Mouse (Mus musculus) embryo, embryonic 9.5 days (tissue): ENCODE data around the gene Zfp958.
"Not testable (repeated sequence)": the region's sequence is repeated elsewhere in the genome, so short reads cannot be mapped to it uniquely, and the experiment has no call there.

Experiments
- DNase-seq: peaks from one replicate; pipeline ENCODE4 v3.0.0-alpha.2; 2017; ENCODE audit errors: extremely low spot score

Gene Zfp958

DNA sequence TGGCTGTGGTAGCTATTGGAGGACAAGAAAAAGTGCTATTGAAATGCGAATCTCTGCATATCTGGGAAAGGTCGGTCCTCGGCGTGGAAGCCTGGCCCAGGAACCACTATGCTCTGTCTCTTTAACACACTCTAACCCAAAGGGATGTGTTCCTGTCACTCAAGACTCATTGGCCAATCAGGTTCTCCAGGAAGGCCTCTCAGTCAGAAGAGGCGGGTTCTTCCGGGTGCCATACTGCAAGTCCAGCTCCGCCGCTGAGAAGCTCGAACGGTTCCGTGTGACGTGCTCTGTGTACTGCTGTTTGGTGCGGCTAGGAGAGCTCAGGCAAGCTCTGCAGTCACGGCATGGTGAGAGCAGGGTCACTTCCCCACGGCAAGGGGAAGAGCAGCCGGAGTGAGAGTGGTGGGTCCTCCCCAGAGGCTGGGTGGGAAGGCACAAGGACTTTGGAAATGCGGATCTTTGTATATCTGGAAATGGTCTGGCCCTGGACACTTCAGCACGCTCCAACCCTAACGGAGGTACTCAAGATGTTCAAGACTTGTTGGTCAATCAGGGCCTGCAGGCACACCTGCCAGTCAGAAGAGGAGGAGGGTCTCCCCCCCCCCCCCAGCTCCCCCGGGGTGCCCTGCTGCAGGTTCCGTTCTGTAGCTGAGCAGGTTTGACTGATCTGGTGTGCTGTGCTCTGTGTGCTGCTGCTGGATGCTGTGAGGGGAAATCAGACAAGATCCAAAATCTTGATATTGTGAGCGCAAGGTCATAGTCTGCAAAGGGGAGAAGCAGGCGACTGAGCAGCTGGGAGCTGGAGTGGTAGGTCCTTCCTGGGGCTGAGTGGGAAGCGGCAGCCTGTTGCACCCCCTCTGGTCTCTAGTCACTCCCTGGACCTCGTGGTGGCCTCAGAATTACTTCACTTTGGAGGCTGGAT, at the start of gene Zfp958:
Zfp958 (plus strand) TSS at position 236 of the 922 bp plus-strand sequence.
- peak; percentile 91 for DNase-seq

DNA sequence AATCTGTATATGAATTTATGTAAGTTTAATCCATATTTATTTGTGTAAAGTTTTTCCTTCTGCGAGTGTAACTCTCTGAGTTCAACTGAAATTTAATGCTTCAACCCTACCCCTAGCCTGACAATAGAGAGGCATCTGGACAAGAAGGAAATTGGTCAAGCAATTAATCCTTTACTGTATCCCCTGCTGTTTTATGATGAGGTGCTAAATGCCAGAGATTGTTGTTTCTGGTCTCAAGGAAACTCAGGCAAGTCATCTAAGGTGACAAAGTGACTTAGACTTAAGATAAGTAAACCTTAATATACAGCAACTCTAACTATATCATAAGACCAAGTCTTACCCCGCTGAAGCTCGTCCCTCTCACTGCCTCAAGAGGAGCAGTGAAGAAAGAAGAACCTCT, 31.0 kb upstream of the Zfp958 start:
- no peak for DNase-seq

- no peak for DNase-seq
Observed at GRCm38 (mm10) chr8:4582754-4583178, 30.2 kb upstream of the Zfp958 start.

GRCm38 (mm10) chr8:4584660-4585059, 28.3 kb upstream of the Zfp958 start:
- DNase-seq, result no peak

DNA sequence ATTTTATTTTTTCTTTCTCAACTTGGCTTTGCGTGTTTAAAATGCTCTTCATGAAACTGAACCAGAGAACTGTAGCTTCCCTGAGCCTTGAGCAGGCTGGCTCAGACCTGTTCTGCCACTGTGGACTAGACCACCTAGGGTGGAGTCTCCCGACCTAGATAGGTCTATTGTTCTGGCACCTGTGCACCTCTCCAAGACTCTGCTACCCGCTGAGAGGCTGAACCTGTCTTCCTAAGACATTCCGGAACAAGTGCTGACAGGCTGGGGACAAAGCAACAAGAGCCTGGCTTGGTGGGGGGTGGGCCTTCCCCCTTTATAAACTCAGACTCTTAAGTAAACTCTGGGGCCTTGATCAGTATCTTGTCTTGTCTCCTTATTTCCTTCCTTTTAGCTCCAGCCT, 26.6 kb upstream of the Zfp958 start:
- no peak for DNase-seq

GRCm38 (mm10) chr8:4588165-4589000, 24.6 kb upstream of the Zfp958 start:
- peak; percentile 71 for DNase-seq

DNA sequence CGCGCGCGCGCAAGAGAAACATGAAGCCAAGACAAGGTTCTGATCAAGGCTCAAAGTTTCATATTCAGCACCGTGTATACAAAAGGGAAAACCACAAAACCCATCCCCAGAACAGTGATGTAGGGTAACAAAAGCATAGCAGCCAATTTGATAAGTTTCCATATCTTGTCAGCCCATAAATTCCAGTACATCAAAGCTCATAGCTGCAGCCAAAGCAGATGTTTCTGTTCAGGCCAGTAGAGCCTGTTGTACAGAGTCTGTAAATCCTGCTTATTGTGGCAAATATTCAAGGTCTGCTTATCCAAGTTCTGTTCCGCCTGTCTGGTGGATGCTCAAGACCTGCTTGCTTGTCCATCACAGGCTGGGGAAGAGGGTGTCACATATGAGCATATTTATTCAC, 4.1 kb upstream of the Zfp958 start:
- no peak for DNase-seq

DNA sequence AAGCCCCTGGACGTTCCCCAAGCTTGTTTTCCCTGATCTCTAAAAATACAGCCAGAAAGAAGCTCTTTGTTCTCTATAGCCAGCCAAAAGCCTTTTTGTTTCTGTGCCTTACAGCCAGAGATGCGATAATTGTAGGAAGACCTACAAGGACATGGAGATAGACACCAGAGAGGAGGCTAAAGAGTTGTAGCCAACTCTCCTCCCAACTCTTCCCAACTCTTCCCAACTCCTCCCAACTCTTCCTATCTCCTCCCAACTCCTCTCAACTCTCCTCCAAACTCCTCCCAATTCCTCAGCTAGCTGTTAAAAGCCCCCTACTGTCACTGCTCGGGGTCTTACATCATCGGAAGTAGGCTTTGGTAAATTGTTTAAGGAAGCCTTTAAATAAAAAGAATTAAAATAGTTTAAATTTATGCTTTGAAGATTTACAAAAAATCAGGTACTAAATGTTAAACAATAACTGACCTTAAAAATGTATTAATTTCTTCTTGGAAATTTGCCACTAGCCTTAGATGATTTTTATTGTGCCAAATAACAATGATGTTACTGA, 1.3 kb upstream of the Zfp958 start:
- not testable (repeated sequence) for DNase-seq

DNA sequence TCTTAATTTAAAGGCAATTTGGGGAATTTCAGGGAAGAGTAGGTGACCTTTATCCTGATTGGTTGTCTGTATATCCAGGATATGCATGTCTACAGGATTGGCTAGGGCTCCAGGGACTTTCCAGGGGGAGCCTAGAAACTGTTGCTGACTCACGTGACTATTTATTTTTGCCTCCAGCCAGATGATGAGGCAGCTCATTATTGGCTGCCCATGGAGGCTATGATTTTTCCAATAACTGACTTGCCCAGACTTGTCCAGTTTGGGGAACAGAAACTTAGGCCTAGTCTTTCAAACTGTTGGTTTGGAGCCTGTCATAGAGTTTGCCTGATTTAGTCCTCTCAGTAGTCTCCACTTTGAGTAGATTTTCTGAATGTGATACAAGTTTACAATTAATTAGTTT, 14.4 kb downstream of the Zfp958 start:
- no peak for DNase-seq

DNA sequence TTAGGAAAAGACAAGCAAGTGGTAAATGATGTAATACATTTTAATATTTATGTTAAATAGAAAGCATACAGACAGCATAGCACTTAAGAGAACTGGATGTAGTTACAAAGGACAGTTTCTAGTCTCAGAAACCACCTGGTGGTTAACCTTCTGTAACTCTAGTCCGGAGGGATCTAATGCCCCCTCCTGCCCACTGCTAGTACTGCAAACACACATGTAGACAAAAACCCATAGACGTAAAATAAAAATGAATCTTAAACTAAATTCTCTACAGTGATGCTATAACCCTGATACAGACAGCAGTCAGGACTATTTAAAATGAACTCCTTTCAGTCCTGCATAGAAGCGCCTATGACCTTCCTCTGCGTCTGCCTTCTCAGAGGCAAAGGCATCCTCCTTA, 24.1 kb downstream of the Zfp958 start:
- DNase-seq, result no peak

DNA sequence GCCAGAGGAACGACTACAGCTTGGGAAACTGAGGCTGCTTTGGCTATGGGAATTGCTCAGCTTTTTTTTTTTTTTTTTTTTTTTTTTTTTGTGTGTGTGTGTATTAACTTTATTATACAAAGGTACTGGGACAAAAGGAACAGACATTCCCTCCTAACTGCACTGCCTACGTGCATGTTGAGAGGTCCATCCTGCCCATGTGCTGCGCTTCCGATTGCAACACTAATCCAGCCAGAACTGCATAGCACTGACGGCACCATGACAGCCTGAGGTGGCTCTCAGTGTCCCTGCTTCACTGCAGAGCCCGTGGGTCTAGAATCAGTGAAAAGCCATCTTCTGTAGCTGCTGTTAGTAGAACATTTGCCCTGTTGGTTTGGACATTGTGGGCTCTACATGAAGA, 30.0 kb downstream of the Zfp958 start:
- DNase-seq, result not testable (repeated sequence)

DNA sequence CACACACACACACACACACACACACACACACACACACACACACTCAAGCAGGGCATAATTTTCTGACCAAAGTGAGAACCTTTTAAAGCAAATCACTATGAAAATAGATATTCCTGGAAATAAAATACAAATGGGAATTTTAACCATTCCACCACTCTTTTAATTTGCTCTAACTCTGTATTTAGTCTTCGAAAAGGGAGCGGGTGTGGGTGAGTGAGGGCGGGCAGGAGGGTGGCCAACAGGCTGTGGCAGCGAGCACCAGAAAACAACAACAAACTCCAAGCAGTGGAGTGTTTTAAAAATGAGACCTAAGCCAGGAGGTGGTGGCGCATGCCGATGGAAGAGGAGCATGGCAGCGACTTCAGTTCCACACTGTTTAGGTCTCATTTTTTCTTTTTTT, 43.6 kb downstream of the Zfp958 start:
- DNase-seq, result peak; percentile 33

GRCm38 (mm10) chr8:4675191-4676003, 62.4 kb downstream of the Zfp958 start:
- no peak for DNase-seq

DNA sequence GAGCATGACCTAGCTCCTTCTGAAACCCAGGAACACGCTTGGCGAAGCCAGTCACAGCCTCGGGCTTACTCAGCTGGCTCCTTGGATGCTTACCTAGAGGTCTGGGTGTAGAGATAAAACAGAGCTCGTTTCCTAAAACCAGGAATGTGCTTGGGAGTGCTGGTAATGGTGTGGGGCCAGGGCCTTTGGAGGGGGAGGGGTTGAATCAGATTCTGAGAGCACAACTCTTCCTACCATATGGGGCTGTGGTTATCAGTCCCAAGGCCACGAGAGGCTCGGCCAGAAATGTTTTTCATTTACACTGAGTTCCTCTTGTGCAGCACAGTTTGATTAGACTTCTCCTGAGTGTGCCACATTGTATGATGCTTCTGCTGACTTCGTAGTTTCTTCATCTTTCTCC, 63.6 kb downstream of the Zfp958 start:
- peak; percentile 2 for DNase-seq

DNA sequence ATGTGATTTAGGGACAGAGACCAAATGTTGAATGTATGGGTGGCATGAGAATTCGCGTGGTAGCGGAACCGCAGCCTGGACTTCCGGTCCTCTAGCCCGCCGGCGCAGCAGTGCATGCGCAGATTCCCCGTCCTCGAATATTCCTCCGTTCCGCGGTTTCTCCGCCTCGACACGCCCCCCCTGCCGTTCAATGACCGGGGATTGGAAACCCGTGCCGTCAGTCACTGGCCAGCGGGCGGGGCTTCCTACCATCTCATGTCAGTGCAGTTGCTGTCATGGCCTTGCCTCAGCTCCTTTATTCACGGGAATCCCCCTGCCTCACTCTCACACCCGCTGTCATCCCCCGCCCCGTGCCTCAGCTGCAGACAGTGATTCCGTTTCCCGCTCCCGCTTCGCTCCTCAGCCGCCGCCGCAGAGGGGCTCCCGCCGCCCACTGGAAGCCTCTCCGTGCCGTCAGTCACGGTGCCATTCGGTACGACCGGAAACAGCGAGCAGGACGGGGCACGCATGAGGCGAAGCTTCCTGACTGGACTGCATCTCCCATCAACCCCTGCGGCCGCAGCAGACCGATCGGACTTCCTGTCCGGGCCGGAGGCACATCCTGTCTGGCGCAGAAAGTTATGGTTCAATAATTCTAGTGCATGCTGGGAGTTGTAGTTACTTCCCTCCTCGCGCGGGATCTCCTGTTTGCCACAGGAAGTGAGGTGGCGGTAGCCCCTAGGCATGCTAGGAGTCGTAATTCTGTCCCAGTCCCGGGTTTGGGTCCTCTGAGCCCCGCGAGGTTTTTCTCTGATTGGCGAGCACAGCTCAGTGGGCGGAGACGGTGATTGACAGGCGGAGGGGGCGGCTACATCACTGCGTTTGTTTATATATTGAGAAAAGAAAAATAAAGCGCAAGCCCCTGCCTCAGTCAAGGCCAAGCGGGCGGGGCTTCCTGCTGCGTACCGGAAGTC, 64.6 kb downstream of the Zfp958 start:
- DNase-seq, result peak; percentile 97

DNA sequence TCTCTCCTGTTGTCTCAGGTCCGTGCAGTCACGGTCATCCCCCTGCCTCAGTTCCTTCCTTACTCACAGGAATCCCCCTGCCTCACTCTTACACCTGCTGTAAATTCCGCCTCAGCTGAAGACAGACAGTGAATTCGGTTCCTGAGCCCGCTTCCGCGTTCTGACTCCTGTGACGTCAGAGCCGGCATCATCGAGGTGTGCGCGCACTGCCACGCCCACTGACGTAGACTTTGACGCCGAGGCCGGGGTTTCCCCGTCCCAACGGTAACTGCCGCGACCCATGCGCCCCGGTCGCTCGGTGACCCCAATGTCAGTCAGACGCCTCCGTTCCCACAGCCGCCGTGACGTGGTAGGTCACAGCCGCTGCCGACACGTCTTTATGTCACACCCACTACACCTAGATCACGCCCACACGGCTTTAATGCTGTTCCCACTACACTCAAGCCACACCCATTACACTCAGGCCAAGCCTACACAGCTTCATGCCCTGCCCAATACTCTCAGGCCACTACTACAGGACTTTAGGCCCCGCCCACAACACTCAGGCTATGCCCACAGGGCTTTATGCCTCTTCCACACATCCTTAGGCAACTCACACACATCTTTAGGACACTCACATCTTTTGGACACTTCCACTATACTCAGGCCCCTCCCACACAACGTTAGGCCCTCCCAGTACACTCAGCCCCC, 65.4 kb downstream of the Zfp958 start:
- peak; percentile 92 for DNase-seq

GRCm38 (mm10) chr8:4678908-4679545, 66.1 kb downstream of the Zfp958 start:
- no peak for DNase-seq

DNA sequence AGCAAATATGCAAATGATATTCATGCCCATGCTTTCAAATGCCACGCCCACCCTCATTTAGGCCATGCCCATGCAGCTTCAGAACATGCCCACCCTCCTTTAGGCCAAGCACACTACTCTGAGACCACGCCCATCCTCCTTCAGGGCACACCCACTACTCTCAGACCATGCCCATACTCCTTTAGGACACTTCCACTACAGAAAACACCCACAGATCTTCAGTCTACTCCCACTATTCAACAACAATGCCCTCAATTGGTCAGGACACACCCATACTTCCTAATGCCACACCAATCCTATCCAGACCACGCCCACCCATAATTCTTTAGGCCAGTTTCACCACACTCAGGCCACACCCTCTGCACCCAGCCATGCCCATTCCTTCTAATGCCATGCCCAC, 66.8 kb downstream of the Zfp958 start:
- no peak for DNase-seq
